In the genomic region with DNA sequence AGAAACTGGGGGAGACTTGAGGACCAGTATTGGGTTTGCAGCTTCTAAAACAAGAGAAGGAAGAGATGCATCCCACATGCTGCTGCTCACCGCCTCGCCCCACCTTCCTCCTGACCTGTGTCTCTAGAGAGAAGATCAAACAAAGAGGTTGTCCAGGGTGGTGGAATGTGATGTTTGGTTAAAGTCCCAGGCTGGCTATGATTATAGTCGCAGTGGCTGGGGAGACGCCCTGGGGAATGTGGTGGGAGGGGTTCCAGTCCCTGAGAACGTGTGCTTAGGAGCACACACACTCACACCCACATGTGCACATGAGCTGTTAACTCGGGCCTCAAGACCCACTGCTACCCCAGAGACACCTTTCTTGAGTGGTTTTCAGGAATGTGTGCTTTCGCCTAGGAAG, we compare ENCODE assay signal across 9 mouse cellular contexts.
DNase-seq lines count a peak whose midpoint lies in the region; ATAC-seq lines count a peak whose summit lies in the region.
"Had no signal": no experiment of that assay in that cellular context is flagged by ENCODE, and none has a peak within 500 bp of the region (broad histone marks: within the 10 kb centered on the region; RNA-seq: fewer than 3 reads in every experiment).

No protein-coding gene starts in this region.

- peak; percentile 16 for DNase-seq in hindbrain, embryonic 11.5 days (ENCODE audit: low spot score)
- no peak for DNase-seq in hindbrain, embryonic 14.5 days (ENCODE audit: low spot score)
- no peak for DNase-seq in neural tube, embryonic 10.5 days (ENCODE audit: extremely low spot score, low spot score)
- peak; percentile 50 for DNase-seq in large intestine, adult 2 months (ENCODE audit: low read depth, low spot score)
- DNase-seq in cerebellum, postnatal 4 days (ENCODE audit: low spot score in 2 of 2), result no peak
- DNase-seq in natural killer cell, adult 2 months (ENCODE audit: low spot score in 2 of 2), result no peak

- no peak overlapping the region for H3K27ac ChIP-seq in hindbrain, embryonic 11.5 days (ENCODE audit: low read depth, low read length)
- H3K27ac ChIP-seq in hindbrain, embryonic 14.5 days, result no peak overlapping the region
- peak overlapping the region; percentile 52; the same call in 1 of the 2 replicates for H3K27ac ChIP-seq in neural tube, embryonic 13.5 days (replicated peaks)
- H3K27ac ChIP-seq: midbrain, embryonic 13.5 days had no signal

- WGBS in hindbrain, embryonic 11.5 days, result 30% methylated on average over 7 of the region's 7 CpGs
- WGBS in hindbrain, embryonic 14.5 days, result 42% methylated on average over 7 of the region's 7 CpGs
- WGBS in neural tube, embryonic 13.5 days, result 42% methylated on average over 7 of the region's 7 CpGs
- WGBS in large intestine, adult 2 months, result 26% methylated on average over 7 of the region's 7 CpGs

- H3K4me1 ChIP-seq in hindbrain, embryonic 11.5 days (replicated peaks; ENCODE audit: control insufficient read depth, insufficient read depth, low read length), result peaks cover 7% of the 10 kb centered on the region
- 0 out of 2 replicates have a peak, but pooled peaks cover 7% of the 10 kb centered on the region for H3K4me1 ChIP-seq in hindbrain, embryonic 14.5 days (replicated peaks; ENCODE audit: control insufficient read depth, insufficient read depth, low read length)
- H3K4me1 ChIP-seq in neural tube, embryonic 13.5 days (replicated peaks), result peaks cover 17% of the 10 kb centered on the region

- no peak for ATAC-seq in hindbrain, embryonic 11.5 days (ENCODE audit: low FRiP score)
- no peak for ATAC-seq in hindbrain, embryonic 14.5 days (ENCODE audit: low FRiP score)
- ATAC-seq in neural tube, embryonic 13.5 days (ENCODE audit: low read depth), result no peak
- ATAC-seq in frontal cortex, adult (ENCODE audit: low TSS enrichment), result no peak

- no peaks in the 10 kb centered on the region for H3K36me3 ChIP-seq in hindbrain, embryonic 11.5 days (ENCODE audit: control insufficient read depth, insufficient read depth, low read length)
- no peaks in the 10 kb centered on the region for H3K36me3 ChIP-seq in hindbrain, embryonic 14.5 days (replicated peaks; ENCODE audit: control insufficient read depth, insufficient read depth)
- no peaks in the 10 kb centered on the region for H3K36me3 ChIP-seq in neural tube, embryonic 13.5 days
- H3K36me3 ChIP-seq: midbrain, embryonic 13.5 days had no signal

- H3K4me3 ChIP-seq in hindbrain, embryonic 11.5 days (ENCODE audit: low read depth, low read length), result no peak overlapping the region
- H3K4me3 ChIP-seq in hindbrain, embryonic 14.5 days (replicated peaks; ENCODE audit: low read length), result no peak overlapping the region
- no peak overlapping the region for H3K4me3 ChIP-seq in neural tube, embryonic 13.5 days
- H3K4me3 ChIP-seq: midbrain, embryonic 13.5 days had no signal

- H3K9me3 ChIP-seq in hindbrain, embryonic 11.5 days (ENCODE audit: control insufficient read depth, low read length), result no peaks in the 10 kb centered on the region
- no peaks in the 10 kb centered on the region for H3K9me3 ChIP-seq in hindbrain, embryonic 14.5 days (ENCODE audit: control insufficient read depth, low read length)
- no peaks in the 10 kb centered on the region for H3K9me3 ChIP-seq in neural tube, embryonic 13.5 days
- H3K9me3 ChIP-seq: midbrain, embryonic 13.5 days had no signal

- no peak overlapping the region for H3K9ac ChIP-seq in hindbrain, embryonic 11.5 days (ENCODE audit: low read depth, low read length)
- no peak overlapping the region for H3K9ac ChIP-seq in hindbrain, embryonic 14.5 days
- no peak overlapping the region for H3K9ac ChIP-seq in neural tube, embryonic 13.5 days
- H3K9ac ChIP-seq: midbrain, embryonic 13.5 days had no signal

- no peak overlapping the region for H3K4me2 ChIP-seq in hindbrain, embryonic 11.5 days (replicated peaks; ENCODE audit: low read depth, low read length)
- no peak overlapping the region for H3K4me2 ChIP-seq in hindbrain, embryonic 14.5 days (replicated peaks)
- H3K4me2 ChIP-seq in neural tube, embryonic 13.5 days, result no peak overlapping the region
- H3K4me2 ChIP-seq: midbrain, embryonic 13.5 days had no signal

- H3K27me3 ChIP-seq in hindbrain, embryonic 11.5 days (ENCODE audit: control insufficient read depth, insufficient read depth, low read length), result no peaks in the 10 kb centered on the region
- H3K27me3 ChIP-seq in hindbrain, embryonic 14.5 days (ENCODE audit: control insufficient read depth, insufficient read depth, low read length), result no peaks in the 10 kb centered on the region
- H3K27me3 ChIP-seq in neural tube, embryonic 13.5 days, result no peaks in the 10 kb centered on the region

Comparison
In these comparisons a context has a peak if more than half of its experiments do, and no peak if none do; other contexts are left out.
1. DNase-seq: peak in hindbrain, embryonic 11.5 days (single experiment) and large intestine, adult 2 months (single experiment); none in hindbrain, embryonic 14.5 days (single experiment), neural tube, embryonic 10.5 days (single experiment), cerebellum, postnatal 4 days (0 of 2) and natural killer cell, adult 2 months (0 of 2).